Mouse (Mus musculus) limb, embryonic 14.5 days (tissue): Measurements from ENCODE around the gene Zbtb9. TPM values are rescaled to one million over a fixed set of nuclear protein-coding genes. Genes with fewer than 3 reads are reported as not detected.

Experiments used
- ATAC-seq: fragments of 200-750 bp; cut with Nextera tagmentation; 2 replicates; pipeline ENCODE4 v1.8.0; 2017; ENCODE audit warnings: low read depth, moderate number of reproducible peaks, moderate TSS enrichment; ENCODE audit not compliant: low FRiP score
- DNase-seq: peaks from one replicate; pipeline ENCODE4 v3.0.0-alpha.2; 2015; ENCODE audit warnings: low spot score
- H3K27ac ChIP-seq: fragments of 300-500 bp; sonication (generic); replicated peaks from 2 replicates; pipeline ENCODE4 v1.5.1; 2014; ENCODE audit warnings: low read depth, mild to moderate bottlenecking, low read length, moderate library complexity, mixed read lengths
- H3K27me3 ChIP-seq: fragments of 300-500 bp; sonication (generic); 2 replicates; pipeline ENCODE4 v1.6.1; 2014; ENCODE audit warnings: low read length, mixed read lengths; ENCODE audit not compliant: control insufficient read depth, insufficient read depth
- H3K36me3 ChIP-seq: fragments of 300-500 bp; sonication (generic); 2 replicates; pipeline ENCODE4 v1.6.1; 2014; ENCODE audit warnings: mild to moderate bottlenecking, low read length, moderate library complexity, mixed read lengths; ENCODE audit not compliant: control insufficient read depth, insufficient read depth
- H3K4me1 ChIP-seq: fragments of 300-500 bp; sonication (generic); 2 replicates; pipeline ENCODE4 v1.6.1; 2014; ENCODE audit warnings: antibody characterized with exemption, low read length, mixed read lengths; ENCODE audit not compliant: control insufficient read depth, insufficient read depth
- H3K4me2 ChIP-seq: fragments of 300-500 bp; sonication (generic); replicated peaks from 2 replicates; pipeline ENCODE4 v1.6.1; 2014; ENCODE audit warnings: low read depth, mild to moderate bottlenecking, low read length, moderate library complexity; ENCODE audit not compliant: severe bottlenecking
- H3K4me3 ChIP-seq: fragments of 300-500 bp; sonication (generic); replicated peaks from 2 replicates; pipeline ENCODE4 v1.5.1; 2014; ENCODE audit warnings: low read length
- H3K9ac ChIP-seq: fragments of 300-500 bp; sonication (generic); 2 replicates; pipeline ENCODE4 v1.6.1; 2014; ENCODE audit warnings: mild to moderate bottlenecking, low read depth, low read length, moderate library complexity; ENCODE audit not compliant: severe bottlenecking
- H3K9me3 ChIP-seq: fragments of 300-500 bp; sonication (generic); 2 replicates; pipeline ENCODE4 v1.6.1; 2016; ENCODE audit warnings: low read length; ENCODE audit not compliant: control insufficient read depth
- POLR2A ChIP-seq: fragments of 200-500 bp; IDR thresholded peaks from 2 replicates; pipeline ENCODE4 v1.8.0; 2012; ENCODE audit warnings: inconsistent platforms, mild to moderate bottlenecking, moderate library complexity, borderline replicate concordance; ENCODE audit not compliant: insufficient read depth, insufficient read length; ENCODE audit errors: extremely low read depth
- WGBS: fragments of 180-500 bp; shearing (Covaris S2); extraction: QIAGEN DNeasy Blood & Tissue Kit; methylation state at CpG from one replicate; pipeline ENCODE4 v1.1.7; 2014; 5-methylcytosine and 5-hydroxymethylcytosine counted together
- polyA plus RNA-seq, 2 experiments: library from polyadenylated mRNA; depleted of rRNA in 1 of 2; stranded (reverse) in 1 of 2; unstranded in 1 of 2; fragments of >200 nt; fragmentation: Nextera tagmentation in 1 of 2; extraction: Ambion mirVana in 1 of 2; gene quantifications; 2 replicates each; pipeline versions ENCODE4 v1.2.1 to v1.2.3; 2012 to 2014

The Zbtb9 gene
- polyA plus RNA-seq, 2 experiments: 10.0 to 14.8 TPM

DNA sequence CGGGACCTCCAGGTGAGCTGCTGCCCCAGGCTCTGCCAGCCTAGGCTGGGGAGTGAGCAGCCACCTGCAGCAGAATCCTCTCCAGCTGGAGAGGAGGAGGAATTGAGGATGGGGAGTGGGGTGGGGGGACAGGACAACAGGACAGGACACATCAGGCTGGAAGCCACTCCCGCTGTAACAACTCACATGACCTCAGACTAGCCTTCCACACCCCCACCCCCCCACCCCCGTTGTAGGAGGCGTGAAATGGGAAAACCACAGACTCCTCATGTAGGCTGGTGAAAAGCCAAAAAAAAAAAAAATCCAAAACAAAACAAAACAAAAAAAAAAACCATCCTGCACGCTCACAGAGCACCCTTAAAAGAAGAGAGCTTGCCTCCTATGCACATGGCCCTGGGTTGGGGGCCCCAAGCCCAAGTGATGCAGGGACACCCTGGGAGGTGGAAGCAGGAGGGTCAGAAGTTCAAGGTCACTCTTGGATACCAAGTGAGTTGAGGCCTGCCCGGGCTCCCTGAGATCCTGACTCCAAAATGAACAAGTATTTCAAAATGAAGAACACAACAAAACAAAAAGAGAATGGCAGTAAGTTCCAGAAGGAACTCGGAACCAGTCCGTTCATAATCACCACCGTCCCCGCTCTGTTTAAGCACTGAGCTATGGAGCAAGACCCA lies 66.6 kb downstream of the Zbtb9 start:
- Histone ChIP-seq H3K4me3 (no peak overlapping the region), H3K9me3 (no peaks in the 10 kb centered on the region), H3K9ac (0 out of 2 replicates have a peak overlapping the region, but pooled peaks have one; percentile 16), H3K36me3 (no peaks in the 10 kb centered on the region), H3K27ac (peak overlapping the region; percentile 67), H3K4me1 (peaks cover 39% of the 10 kb centered on the region), H3K4me2 (peak overlapping the region; percentile 32; the same call in 1 of the 2 replicates), H3K27me3 (no peaks in the 10 kb centered on the region)
- no peak for TF ChIP-seq POLR2A
- no peak for ATAC-seq
- 60% methylated on average over 10 of the region's 10 CpGs for WGBS
- DNase-seq: no peak

- Histone ChIP-seq H3K9ac (0 out of 2 replicates have a peak overlapping the region, but pooled peaks have one; percentile 34), H3K36me3 (no peaks in the 10 kb centered on the region), H3K27me3 (no peaks in the 10 kb centered on the region), H3K4me3 (no peak overlapping the region), H3K4me2 (peak overlapping the region; percentile 32; the same call in 1 of the 2 replicates), H3K9me3 (no peaks in the 10 kb centered on the region), H3K27ac (peak overlapping the region; percentile 67), H3K4me1 (peaks cover 39% of the 10 kb centered on the region)
- 11% methylated on average over 20 of the region's 20 CpGs for WGBS
- no peak for ATAC-seq
- no peak for TF ChIP-seq POLR2A
- DNase-seq: no peak
Measured at GRCm38 (mm10) chr17:27040304-27041045, 67.5 kb downstream of the Zbtb9 start.

- Histone ChIP-seq H3K4me1 (peaks cover 39% of the 10 kb centered on the region), H3K27ac (no peak overlapping the region)
- ATAC-seq: no peak
Measured at GRCm38 (mm10) chr17:27041046-27041786, 68.2 kb downstream of the Zbtb9 start.

GRCm38 (mm10) chr17:27041787-27042055 lies 68.8 kb downstream of the Zbtb9 start:
- Histone ChIP-seq H3K9me3 (no peaks in the 10 kb centered on the region), H3K27ac (no peak overlapping the region), H3K4me2 (no peak overlapping the region), H3K4me1 (peaks cover 39% of the 10 kb centered on the region), H3K36me3 (no peaks in the 10 kb centered on the region), H3K4me3 (no peak overlapping the region), H3K9ac (no peak overlapping the region), H3K27me3 (no peaks in the 10 kb centered on the region)
- ATAC-seq (no peak), DNase-seq (no peak)
- whole genome bisulfite sequencing: 87% methylated on average over 2 of the region's 2 CpGs
- no peak for TF ChIP-seq POLR2A

More at GRCm38 (mm10) chr17:27041046-27041786, 68.2 kb downstream of the Zbtb9 start:
- Histone ChIP-seq H3K36me3 (no peaks in the 10 kb centered on the region), H3K4me2 (no peak overlapping the region), H3K27me3 (no peaks in the 10 kb centered on the region), H3K4me3 (no peak overlapping the region), H3K9ac (0 out of 2 replicates have a peak overlapping the region, but pooled peaks have one; percentile 34), H3K9me3 (no peaks in the 10 kb centered on the region)
- 43% methylated on average over 10 of the region's 13 CpGs for WGBS
- no peak for TF ChIP-seq POLR2A
- no peak for DNase-seq

GRCm38 (mm10) chr17:27042840-27043239 lies 69.9 kb downstream of the Zbtb9 start:
- H3K9ac ChIP-seq: no peak overlapping the region
- 50% methylated on average over 6 of the region's 6 CpGs for WGBS
- H3K27ac ChIP-seq: no peak overlapping the region
- no peak overlapping the region for H3K4me2 ChIP-seq
- ATAC-seq: no peak
- H3K4me3 ChIP-seq: no peak overlapping the region
- H3K36me3 ChIP-seq: no peaks in the 10 kb centered on the region
- DNase-seq: no peak
- no peaks in the 10 kb centered on the region for H3K9me3 ChIP-seq
- H3K27me3 ChIP-seq: no peaks in the 10 kb centered on the region
- H3K4me1 ChIP-seq: peaks cover 36% of the 10 kb centered on the region
- no peak for TF ChIP-seq POLR2A
